Mouse (Mus musculus) CD4-positive, CD25-positive, alpha-beta regulatory T cell, adult 4 months (primary cell): ENCODE results near the gene Auts2. TPM values are rescaled to one million over a fixed set of nuclear protein-coding genes. Genes with fewer than 3 reads are reported as not detected.

Experiments
- ATAC-seq: one replicate; pipeline ENCODE4 v1.8.0; 2017
- polyA plus RNA-seq, 2 experiments: library from polyadenylated mRNA; unstranded; fragments of 100-300 nt; shearing (Covaris generic); gene quantifications; one replicate each; pipeline ENCODE4 v1.2.1; 2017

Gene Auts2
- polyA plus RNA-seq, 2 experiments from 2014 or later, result 0.75 TPM; not detected in 1

DNA sequence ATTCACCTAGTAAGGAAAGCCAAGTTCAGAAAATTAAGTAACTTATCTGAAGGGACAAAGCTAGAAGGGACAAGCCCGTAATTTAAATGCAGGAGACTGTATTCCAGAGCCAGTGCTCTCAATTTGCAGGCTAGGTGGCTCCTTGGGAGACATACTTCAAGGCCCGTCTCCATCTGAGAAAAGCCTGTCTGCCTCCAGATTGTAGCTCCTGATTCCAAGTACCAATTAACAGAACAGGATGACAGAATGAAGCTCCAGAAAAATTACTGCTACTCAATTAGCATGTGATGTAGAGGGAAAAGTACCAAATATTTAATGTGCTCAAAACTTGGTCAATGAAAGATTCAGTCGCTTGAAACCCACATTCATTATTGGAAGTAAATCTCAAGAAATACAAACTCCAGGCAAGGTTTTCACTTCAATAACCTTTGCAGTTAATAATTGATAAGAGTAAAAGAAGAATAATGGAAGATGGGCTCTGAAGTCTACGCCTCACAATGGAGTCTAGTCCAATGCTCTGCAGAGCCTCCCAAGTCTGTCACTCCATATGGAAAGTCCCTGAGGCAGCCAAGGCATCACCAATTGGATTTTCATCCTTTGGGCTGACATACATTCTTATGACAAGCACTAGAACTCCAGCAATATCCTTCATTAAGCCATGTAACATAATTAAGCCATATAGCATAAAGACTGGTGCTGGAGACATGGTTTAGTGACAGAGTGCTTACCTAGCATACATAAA lies 97.8 kb downstream of the Auts2 start:
- no peak for ATAC-seq

- ATAC-seq, result no peak
These were observed 100.2 kb downstream of the Auts2 start for GRCm38 (mm10) chr5:132442948-132443347.

DNA sequence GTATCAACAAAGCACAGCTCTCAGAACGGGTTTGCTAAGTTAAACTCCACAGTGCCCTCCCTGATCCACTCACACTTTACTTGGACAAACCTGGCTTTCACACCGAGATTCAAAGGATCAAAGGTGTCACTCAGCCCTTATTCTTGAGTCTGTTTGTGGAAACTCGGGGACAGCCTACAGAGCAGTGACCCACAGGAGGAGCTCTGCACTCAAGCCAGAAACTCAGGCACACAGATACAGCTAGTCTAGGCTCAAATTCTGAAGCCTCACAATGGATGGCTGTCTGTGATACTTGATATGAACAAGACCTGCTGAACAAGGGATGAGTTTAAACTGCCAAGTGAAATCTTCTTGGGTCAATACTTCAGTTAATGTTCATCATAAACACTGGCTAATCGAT lies 104.7 kb downstream of the Auts2 start:
- no peak for ATAC-seq

DNA sequence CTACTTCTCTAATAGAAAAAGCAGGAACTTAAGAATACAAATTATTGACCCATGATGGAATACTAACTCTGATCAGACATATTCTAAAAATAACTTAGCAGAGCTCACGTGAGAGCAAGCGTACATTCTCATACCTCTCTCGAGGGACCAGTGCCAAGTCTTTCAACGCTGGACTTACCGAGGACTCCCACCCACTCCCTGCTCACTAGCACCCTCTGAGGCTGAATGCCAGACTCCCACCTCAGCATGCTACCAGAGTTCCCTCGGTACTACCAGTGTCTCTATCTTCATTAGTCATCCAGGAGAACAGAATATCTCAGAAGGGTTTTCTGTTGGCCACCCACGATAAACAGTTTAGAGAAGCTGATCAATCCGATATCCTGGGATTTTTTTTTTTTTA lies 105.2 kb downstream of the Auts2 start:
- no peak for ATAC-seq

GRCm38 (mm10) chr5:132437478-132437877 lies 105.7 kb downstream of the Auts2 start:
- no peak for ATAC-seq

GRCm38 (mm10) chr5:132436901-132437300 lies 106.2 kb downstream of the Auts2 start:
- ATAC-seq, result no peak

DNA sequence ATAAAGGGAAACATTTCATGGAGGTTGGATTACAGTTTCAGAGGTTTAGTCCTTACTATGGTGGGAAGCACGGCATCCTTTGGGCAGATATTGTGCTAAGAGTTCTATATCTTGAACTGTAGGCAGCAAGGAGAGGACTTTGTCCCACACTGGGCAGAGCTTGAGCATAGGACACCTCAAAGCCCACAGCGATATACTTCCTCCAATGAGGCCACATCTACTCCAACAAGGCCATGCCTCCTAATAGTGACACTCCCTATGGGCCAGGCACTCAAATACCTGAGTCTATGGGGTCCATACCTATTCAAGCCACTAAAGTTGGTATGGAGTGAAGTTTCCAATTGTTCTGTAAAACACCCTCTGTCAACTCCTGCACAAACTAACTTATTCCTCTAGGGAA lies 106.7 kb downstream of the Auts2 start:
- ATAC-seq, result no peak

- no peak for ATAC-seq
These were observed 107.7 kb downstream of the Auts2 start for GRCm38 (mm10) chr5:132435401-132435800.

GRCm38 (mm10) chr5:132433377-132434115 lies 109.6 kb downstream of the Auts2 start:
- ATAC-seq, result no peak

- no peak for ATAC-seq
These were observed 113.8 kb downstream of the Auts2 start for GRCm38 (mm10) chr5:132429363-132429762.

DNA sequence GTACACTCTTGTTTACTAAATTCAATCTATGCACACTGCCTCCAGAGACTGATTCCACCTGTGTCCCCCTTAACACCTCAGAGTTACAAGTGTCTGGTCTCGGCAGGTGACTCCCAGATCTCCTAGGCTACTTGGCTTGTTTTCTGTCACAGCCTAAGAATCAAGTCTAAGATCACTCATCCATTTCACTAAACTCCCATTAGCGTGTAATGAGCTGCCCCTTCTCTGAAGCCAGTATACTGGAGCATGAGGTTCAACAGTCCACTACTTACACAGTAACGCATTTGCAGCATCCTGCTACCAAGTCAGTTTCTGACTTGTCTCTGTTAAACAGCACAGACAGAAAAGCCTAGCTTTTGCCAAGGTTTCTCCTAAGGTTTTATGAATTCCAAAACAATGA lies 116.8 kb downstream of the Auts2 start:
- no peak for ATAC-seq

DNA sequence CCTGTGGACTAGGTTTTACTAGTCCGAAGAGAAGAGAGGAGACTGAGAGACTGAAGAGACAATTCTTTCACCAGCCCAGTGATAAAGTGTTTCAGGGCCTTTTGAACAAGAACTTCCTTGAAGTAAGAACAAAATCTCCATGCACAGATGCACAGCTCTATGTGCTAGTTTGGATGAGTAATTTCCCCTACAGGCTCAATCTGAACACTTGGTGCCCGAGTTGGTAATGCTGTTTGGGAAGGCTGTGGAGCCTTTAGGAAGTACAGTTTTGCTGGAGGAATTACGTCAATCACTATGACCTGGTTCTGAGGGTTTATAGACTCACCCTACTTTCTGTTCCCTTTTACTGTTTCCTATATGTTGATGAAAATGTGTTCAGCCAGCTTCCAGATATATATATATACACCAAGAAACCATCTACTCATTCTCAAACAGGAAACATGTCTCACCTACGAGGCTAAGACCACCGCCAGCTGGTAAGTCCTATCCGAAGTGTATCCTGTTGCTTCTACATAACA lies 117.3 kb downstream of the Auts2 start:
- ATAC-seq, result no peak

- ATAC-seq, result no peak
These were observed 132.7 kb downstream of the Auts2 start for GRCm38 (mm10) chr5:132410338-132410852.

DNA sequence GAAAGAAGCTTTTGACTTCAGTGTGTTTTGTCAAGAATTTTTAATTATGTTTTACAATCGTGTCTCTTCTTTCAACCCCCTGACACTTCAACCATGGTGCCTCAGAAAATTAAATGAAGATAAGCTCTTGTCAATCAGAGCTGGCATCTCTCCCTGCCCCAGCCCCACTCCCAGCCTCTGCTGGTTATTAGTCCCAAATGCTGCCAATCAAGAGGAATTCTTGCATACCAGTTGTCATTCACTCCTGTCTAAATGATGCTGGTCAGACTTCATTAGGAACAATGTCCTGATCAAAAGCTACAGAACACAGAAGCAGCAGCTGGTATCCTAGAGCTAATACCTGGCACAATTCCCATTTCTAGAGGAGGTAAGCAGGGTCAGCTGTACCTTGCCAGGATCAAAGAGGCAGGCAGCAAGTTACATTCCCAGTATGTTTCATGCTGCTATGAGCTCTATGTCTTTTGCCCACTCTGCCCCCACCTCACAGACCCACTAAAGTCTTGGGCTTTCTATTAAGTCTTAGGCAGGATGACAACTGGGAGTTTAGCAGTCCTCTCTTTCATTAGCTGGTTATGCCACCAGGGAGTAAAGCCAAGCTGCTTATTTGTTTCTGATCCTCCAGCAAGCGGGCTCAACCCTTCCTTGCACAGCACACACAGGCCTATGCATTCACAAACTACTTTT lies 134.1 kb downstream of the Auts2 start:
- no peak for ATAC-seq

DNA sequence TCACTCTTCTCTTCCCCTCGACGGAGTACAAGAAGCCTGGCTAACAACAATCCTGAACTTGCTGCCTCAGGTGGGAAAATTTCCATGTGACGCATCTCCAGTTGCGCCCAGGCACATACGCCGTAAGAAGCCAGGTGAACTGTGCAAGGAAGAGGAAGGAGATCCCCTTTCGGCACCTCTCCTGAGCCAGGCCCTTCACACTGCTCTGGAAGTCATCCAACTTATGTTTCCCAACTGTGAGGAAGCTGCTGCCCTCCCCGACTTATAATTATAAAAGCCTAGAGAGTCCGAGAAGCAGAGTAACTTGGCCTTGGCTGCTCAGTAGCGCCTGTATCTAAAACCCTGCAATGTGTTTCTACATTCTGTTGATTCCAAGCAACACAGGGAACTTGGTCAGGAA lies 142.6 kb downstream of the Auts2 start:
- no peak for ATAC-seq

DNA sequence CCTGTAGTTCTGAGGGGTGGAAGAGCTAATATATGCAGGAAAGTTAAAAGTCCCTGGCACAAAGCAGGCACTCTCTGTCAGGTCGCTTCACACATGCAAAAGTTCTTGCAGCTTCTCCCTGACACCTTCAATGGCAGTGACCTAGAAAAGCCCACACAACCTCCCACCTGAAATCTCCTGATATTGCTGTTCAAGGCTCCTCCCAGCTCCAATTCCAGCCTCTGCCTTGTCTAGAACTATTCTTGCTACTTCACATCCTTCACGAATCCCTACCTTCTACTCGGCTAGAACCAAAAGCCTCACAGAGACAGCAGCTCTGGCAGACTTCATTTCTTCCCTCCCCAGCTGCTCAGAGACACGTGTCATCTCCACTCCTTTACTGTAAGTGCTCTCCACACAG lies 143.7 kb downstream of the Auts2 start:
- no peak for ATAC-seq

- no peak for ATAC-seq
These were observed 147.2 kb downstream of the Auts2 start for GRCm38 (mm10) chr5:132395922-132396321.

DNA sequence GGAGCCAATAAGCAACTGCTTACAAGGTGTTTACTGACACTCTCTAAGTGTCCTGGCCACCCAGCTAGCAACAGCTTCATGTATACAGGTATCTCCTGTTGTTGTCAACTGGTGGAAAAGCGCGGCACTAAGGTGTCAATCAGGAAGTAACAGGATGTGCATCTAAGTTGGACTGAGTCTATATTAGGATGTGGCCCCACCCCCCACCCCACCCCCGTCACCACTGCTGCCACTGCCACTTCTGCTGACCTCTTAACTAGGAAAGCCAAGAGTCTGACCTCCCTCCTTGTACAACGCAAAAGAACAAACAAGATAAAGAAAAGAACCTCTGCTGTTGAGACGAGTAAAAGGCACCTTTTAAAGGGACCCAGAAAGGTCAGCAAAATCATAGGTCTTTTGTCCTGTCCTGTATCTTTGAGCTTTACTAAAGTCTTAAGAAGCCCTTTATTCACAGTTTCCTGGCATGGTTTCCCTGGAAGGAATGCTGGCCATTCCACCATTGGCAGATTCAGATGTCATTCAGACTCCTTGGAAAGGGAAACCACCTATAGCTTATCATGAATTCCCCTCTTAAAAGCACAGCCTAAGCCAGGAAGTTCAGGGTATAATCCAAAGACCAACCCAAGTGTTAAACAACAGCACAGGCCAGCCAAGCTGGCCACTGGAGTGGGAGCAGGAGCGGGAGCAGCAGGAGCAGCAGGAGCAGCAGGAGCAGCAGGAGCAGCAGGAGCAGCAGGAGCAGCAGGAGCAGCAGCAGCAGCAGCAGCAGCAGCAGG lies 148.2 kb downstream of the Auts2 start:
- ATAC-seq, result no peak

GRCm38 (mm10) chr5:132391831-132392763 lies 151.0 kb downstream of the Auts2 start:
- no peak for ATAC-seq

- ATAC-seq, result no peak
These were observed 154.4 kb downstream of the Auts2 start for GRCm38 (mm10) chr5:132388746-132389145.

DNA sequence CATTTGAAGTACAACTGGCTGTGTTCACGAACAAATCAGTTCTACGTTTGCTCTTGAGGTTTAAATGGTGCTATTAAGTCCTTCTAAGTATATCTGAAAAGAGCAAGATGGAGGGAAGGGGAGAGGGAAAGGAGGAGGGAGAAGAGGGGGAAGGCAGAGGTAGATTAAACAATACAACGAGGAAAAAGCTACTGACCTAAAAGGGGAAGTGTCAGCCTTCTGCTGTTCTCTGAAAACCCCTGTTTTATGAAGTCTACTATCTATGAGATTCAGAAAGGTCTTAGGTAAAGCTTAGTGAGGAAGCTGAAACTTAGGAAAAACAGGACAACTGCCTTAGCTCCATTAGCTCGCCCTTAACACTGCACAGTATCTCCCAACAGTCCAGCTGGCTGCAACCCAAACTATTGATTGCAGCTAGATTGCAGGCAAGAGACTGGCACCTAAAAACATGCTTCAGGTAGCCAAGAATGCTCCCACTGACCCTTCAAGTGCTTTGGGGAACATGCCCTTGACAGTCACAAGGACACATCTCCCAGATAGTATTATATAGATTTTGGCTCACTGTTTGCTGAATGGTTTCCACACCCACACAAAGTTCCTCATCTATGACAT lies 157.8 kb downstream of the Auts2 start:
- ATAC-seq, result no peak
